Mouse (Mus musculus) lung, adult 2 months (tissue): Measurements from ENCODE around the gene Pop7. TPM values are rescaled to one million over a fixed set of nuclear protein-coding genes. Genes with fewer than 3 reads are reported as not detected.
A peak's percentile ranks its signal among the peaks of the same experiment; 100 is the strongest.

ENCODE experiments used
- DNase-seq: peaks from one replicate; pipeline ENCODE4 v3.0.0; 2022
- H3K4me1 ChIP-seq: fragments of 200-500 bp; 2 replicates; pipeline ENCODE4 v1.6.1; 2011; ENCODE audit warnings: low read length; ENCODE audit not compliant: control insufficient read depth, insufficient read depth
- H3K4me3 ChIP-seq: fragments of 200-500 bp; replicated peaks from 2 replicates; pipeline ENCODE3; 2011; ENCODE audit warnings: low read depth, mild to moderate bottlenecking, control low read depth, low read length; ENCODE audit errors: extremely low read depth
- CTCF ChIP-seq: fragments of 200-500 bp; IDR thresholded peaks from 2 replicates; pipeline ENCODE4 v1.5.1; 2011; ENCODE audit warnings: mild to moderate bottlenecking, low read length, control low read depth; ENCODE audit not compliant: insufficient read depth
- POLR2A ChIP-seq: fragments of 200-500 bp; IDR thresholded peaks from 2 replicates; pipeline ENCODE4 v1.6.1; 2011; ENCODE audit warnings: low read depth, mild to moderate bottlenecking, control low read depth, low read length, borderline replicate concordance; ENCODE audit errors: extremely low read depth
- WGBS: fragments of 180-500 bp; shearing (Covaris S2); methylation state at CpG from one replicate; pipeline ENCODE4 v1.1.7; 2018; 5-methylcytosine and 5-hydroxymethylcytosine counted together
- polyA plus RNA-seq: library from polyadenylated mRNA; depleted of rRNA; stranded (reverse); fragments of >200 nt; gene quantifications from 2 replicates; pipeline ENCODE4 v1.2.3, GENCODE M21; 2012

The Pop7 gene
- polyA plus RNA-seq, 1 experiment, result 28.4 TPM

- Histone ChIP-seq H3K4me1 (peaks cover 7% of the 10 kb centered on the region; the same call in 1 of the 2 replicates), H3K4me3 (no peak overlapping the region)
- 77% methylated on average over 15 of the region's 15 CpGs for WGBS
- DNase-seq, result no peak
- no peak for TF ChIP-seq CTCF
Measured at GRCm38 (mm10) chr5:137529221-137529995, 27.1 kb upstream of the Pop7 start.

GRCm38 (mm10) chr5:137528247-137528968 lies 26.1 kb upstream of the Pop7 start:
- H3K4me3 ChIP-seq, result no peak overlapping the region
- no peak for TF ChIP-seq POLR2A
- no peak for TF ChIP-seq CTCF
- no peak for DNase-seq
- H3K4me1 ChIP-seq, result peaks cover 5% of the 10 kb centered on the region; the same call in 1 of the 2 replicates
- 74% methylated on average over 22 of the region's 22 CpGs for WGBS

- no peak for DNase-seq
- 58% methylated on average over 1 of the region's 1 CpGs for WGBS
- Histone ChIP-seq H3K4me1 (peaks cover 5% of the 10 kb centered on the region; the same call in 1 of the 2 replicates), H3K4me3 (no peak overlapping the region)
- TF ChIP-seq POLR2A (no peak), CTCF (no peak)
Measured at GRCm38 (mm10) chr5:137527413-137527812, 25.1 kb upstream of the Pop7 start.

- peak; percentile 50 for DNase-seq
- WGBS, result 40% methylated on average over 16 of the region's 16 CpGs
- TF ChIP-seq POLR2A (no peak), CTCF (no peak)
Measured at GRCm38 (mm10) chr5:137526192-137526936, 24.0 kb upstream of the Pop7 start.

GRCm38 (mm10) chr5:137525511-137525910 lies 23.2 kb upstream of the Pop7 start:
- 75% methylated on average over 16 of the region's 16 CpGs for WGBS
- H3K4me1 ChIP-seq, result peaks cover 5% of the 10 kb centered on the region; the same call in 1 of the 2 replicates
- H3K4me3 ChIP-seq, result no peak overlapping the region
- no peak for TF ChIP-seq CTCF
- no peak for TF ChIP-seq POLR2A
- DNase-seq, result no peak

More at GRCm38 (mm10) chr5:137526192-137526936, 24.0 kb upstream of the Pop7 start:
- Histone ChIP-seq H3K4me3 (no peak overlapping the region), H3K4me1 (peaks cover 5% of the 10 kb centered on the region; the same call in 1 of the 2 replicates)

GRCm38 (mm10) chr5:137524671-137525070 lies 22.4 kb upstream of the Pop7 start:
- Histone ChIP-seq H3K4me1 (no peaks in the 10 kb centered on the region), H3K4me3 (no peak overlapping the region)
- TF ChIP-seq CTCF, result no peak
- TF ChIP-seq POLR2A, result no peak
- no peak for DNase-seq
- WGBS, result 76% methylated on average over 13 of the region's 13 CpGs

GRCm38 (mm10) chr5:137524251-137524515 lies 21.9 kb upstream of the Pop7 start:
- TF ChIP-seq CTCF (no peak), POLR2A (no peak)
- no peak for DNase-seq
- H3K4me1 ChIP-seq, result no peaks in the 10 kb centered on the region
- WGBS, result 90% methylated on average over 8 of the region's 8 CpGs
- H3K4me3 ChIP-seq, result no peak overlapping the region

- no peaks in the 10 kb centered on the region for H3K4me1 ChIP-seq
- no peak for TF ChIP-seq CTCF
- no peak for TF ChIP-seq POLR2A
- no peak overlapping the region for H3K4me3 ChIP-seq
- WGBS, result 81% methylated on average over 25 of the region's 25 CpGs
- no peak for DNase-seq
Measured at GRCm38 (mm10) chr5:137523396-137524250, 21.3 kb upstream of the Pop7 start.

- Histone ChIP-seq H3K4me1 (no peaks in the 10 kb centered on the region), H3K4me3 (no peak overlapping the region)
- no peak for DNase-seq
- 74% methylated on average over 11 of the region's 11 CpGs for WGBS
- no peak for TF ChIP-seq CTCF
- TF ChIP-seq POLR2A, result no peak
Measured at GRCm38 (mm10) chr5:137522711-137523110, 20.4 kb upstream of the Pop7 start.
